Mouse (Mus musculus) liver, adult (tissue): ENCODE data around the gene Cspg4.

Source experiments
- GATA4 ChIP-seq: IDR thresholded peaks from 2 replicates; pipeline ENCODE4 v1.6.1; 2014; ENCODE audit warnings: mild to moderate bottlenecking, low read length; ENCODE audit not compliant: insufficient replicate concordance

The Cspg4 gene

DNA sequence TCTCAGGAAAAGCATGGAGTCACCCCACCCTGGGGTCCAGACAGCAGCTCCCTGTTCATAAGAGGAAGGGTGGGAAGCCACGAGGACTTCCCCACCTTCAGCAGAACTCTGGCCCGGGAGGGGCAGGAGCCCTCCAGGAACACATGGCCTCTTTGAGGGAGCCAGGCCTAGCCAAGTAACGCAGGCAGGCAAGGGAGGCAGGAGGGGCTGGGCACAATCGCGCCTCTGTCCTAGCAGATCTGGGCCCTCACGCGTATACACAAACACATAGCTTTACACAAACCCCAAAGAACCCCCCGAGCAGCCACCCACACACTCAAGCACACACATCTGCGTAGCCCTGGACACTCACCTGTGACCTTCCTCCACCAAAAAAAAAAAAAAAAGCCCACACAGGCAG lies 16.0 kb downstream of the Cspg4 start:
- TF ChIP-seq GATA4, result no peak

DNA sequence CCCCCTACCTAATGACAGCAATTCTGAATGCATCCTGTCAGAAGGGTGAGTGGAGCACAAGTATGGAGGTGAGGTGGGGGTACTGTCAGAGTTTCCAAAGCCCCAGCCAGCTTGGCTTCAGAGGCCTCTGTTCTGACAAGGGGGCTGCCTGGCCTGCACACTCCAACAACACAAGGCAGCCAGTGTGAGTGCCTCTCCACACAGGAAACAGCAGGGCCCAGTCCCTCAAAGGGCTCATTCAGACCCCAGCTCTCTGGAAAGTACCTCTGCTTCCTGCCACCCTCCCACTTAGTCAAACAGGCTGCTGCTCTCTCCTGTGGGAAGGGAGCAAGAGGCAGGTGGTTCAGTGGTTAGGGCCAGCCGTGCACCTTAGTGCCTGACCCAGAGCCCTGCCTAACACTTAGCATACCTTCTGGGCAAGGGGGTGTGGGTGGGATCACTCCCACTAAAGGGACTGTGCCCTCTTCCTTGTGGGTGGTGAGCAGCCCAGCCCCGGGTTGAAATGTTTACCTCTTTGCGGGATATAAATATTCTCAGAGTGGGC lies 16.8 kb downstream of the Cspg4 start:
- no peak for TF ChIP-seq GATA4

- no peak for TF ChIP-seq GATA4
Observed at GRCm38 (mm10) chr9:56882283-56882682, 17.4 kb downstream of the Cspg4 start.

GRCm38 (mm10) chr9:56882818-56883217 lies 18.0 kb downstream of the Cspg4 start:
- no peak for TF ChIP-seq GATA4

DNA sequence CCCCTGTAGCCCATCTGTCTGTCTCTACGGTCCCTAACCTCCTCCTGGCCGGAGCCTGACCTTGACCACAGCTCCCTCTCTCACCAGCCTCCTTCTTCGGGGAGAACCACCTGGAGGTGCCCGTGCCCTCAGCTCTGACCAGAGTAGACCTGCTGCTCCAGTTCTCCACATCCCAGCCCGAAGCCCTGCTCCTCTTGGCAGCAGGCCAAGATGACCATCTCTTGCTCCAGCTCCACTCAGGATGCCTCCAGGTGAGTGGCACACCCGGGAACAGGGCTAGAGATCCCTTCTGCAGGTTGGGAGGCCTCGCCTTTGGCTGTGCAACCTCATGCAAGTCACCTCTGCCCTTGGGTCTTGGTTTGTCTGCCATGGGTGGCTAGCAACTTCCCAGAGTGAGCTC lies 18.6 kb downstream of the Cspg4 start:
- TF ChIP-seq GATA4, result no peak

- TF ChIP-seq GATA4, result no peak
Observed at GRCm38 (mm10) chr9:56884328-56884727, 19.5 kb downstream of the Cspg4 start.

- no peak for TF ChIP-seq GATA4
Observed at GRCm38 (mm10) chr9:56886113-56886512, 21.3 kb downstream of the Cspg4 start.

- TF ChIP-seq GATA4, result no peak
Observed at GRCm38 (mm10) chr9:56886601-56887000, 21.8 kb downstream of the Cspg4 start.

DNA sequence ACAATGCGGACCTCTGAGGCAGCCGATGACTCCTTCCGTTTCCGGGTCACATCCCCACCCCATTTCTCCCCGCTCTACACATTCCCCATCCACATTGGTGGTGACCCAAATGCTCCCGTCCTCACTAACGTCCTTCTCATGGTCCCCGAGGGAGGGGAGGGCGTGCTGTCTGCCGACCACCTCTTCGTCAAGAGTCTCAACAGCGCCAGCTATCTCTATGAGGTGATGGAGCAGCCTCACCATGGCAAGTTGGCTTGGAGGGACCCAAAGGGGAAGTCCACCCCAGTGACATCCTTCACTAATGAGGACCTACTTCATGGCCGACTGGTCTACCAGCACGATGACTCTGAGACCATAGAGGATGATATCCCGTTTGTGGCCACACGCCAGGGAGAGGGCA lies 22.7 kb downstream of the Cspg4 start:
- TF ChIP-seq GATA4, result no peak

- TF ChIP-seq GATA4, result no peak
Observed at GRCm38 (mm10) chr9:56889817-56890216, 25.0 kb downstream of the Cspg4 start.

- TF ChIP-seq GATA4, result no peak
Observed at GRCm38 (mm10) chr9:56890522-56891250, 25.9 kb downstream of the Cspg4 start.

- TF ChIP-seq GATA4, result no peak
Observed at GRCm38 (mm10) chr9:56891517-56892011, 26.7 kb downstream of the Cspg4 start.

GRCm38 (mm10) chr9:56892111-56892510 lies 27.3 kb downstream of the Cspg4 start:
- TF ChIP-seq GATA4, result no peak

GRCm38 (mm10) chr9:56893313-56893712 lies 28.5 kb downstream of the Cspg4 start:
- no peak for TF ChIP-seq GATA4

DNA sequence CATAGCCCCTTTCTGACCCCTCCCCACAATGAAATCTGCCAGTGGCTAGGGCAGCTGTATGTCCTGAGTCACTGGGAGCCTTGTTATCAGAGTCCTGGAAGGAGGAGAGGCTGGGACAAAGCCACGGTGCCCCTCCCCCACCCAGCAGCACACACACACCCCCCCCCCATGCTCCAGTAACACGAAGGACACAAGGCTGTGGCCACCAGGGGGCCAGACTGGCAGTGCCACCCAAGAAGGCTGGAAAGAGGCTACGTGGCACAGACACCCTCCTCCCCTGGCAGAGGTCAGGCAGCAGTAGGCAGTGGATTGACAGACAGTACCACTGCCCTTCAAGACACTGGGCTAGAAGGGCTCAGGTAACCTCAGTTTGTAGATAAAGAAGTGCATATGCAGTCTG lies 29.2 kb downstream of the Cspg4 start:
- no peak for TF ChIP-seq GATA4

- TF ChIP-seq GATA4, result no peak
Observed at GRCm38 (mm10) chr9:56896779-56897178, 31.9 kb downstream of the Cspg4 start.

DNA sequence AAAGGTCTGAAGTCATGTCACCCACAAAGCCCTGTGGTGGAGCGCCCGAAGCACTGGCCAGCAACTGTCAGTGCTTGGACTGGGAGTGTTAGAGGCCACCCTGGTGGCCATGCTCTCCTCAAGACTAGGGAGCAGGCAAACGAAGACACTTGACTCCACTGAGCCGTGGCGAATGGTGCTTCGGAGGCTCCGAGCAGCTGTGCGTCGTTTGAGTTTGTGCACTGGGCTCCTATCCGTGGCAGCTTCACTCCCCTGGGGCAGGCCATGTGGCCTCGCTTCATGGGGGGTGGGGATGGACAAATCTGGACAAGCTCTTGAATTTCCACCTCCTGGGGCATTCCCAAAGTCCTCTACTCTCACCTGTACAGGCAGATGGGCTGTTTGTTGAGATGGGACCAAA lies 34.6 kb downstream of the Cspg4 start:
- no peak for TF ChIP-seq GATA4
